Mouse (Mus musculus) forebrain, embryonic 16.5 days (tissue): ENCODE data around the gene Abhd5. TPM values are rescaled to one million over a fixed set of nuclear protein-coding genes. Genes with fewer than 3 reads are reported as not detected.

Source experiments
- ATAC-seq: fragments of 200-750 bp; cut with Nextera tagmentation; 2 replicates; pipeline ENCODE4 v1.8.0; 2017; ENCODE audit warnings: mild to moderate bottlenecking, moderate library complexity
- H3K27ac ChIP-seq: fragments of 300-500 bp; sonication (generic); 2 replicates; pipeline ENCODE4 v1.5.1; 2014; ENCODE audit warnings: low read length, control low read depth
- H3K27me3 ChIP-seq: fragments of 300-500 bp; sonication (generic); replicated peaks from 2 replicates; pipeline ENCODE4 v1.6.1; 2014; ENCODE audit warnings: low read length; ENCODE audit not compliant: control insufficient read depth, insufficient read depth
- H3K36me3 ChIP-seq: fragments of 300-500 bp; sonication (generic); 2 replicates; pipeline ENCODE4 v1.6.1; 2014; ENCODE audit not compliant: control insufficient read depth, insufficient read depth
- H3K4me1 ChIP-seq: fragments of 300-500 bp; sonication (generic); replicated peaks from 2 replicates; pipeline ENCODE4 v1.6.1; 2014; ENCODE audit warnings: low read length; ENCODE audit not compliant: control insufficient read depth, insufficient read depth
- H3K4me2 ChIP-seq: fragments of 300-500 bp; sonication (generic); 2 replicates; pipeline ENCODE4 v1.6.1; 2014; ENCODE audit warnings: mild to moderate bottlenecking, low read length, control low read depth
- H3K4me3 ChIP-seq: fragments of 300-500 bp; sonication (generic); replicated peaks from 2 replicates; pipeline ENCODE4 v1.5.1; 2014; ENCODE audit warnings: mild to moderate bottlenecking, low read length, control low read depth
- H3K9ac ChIP-seq: fragments of 300-500 bp; sonication (generic); replicated peaks from 2 replicates; pipeline ENCODE4 v1.6.1; 2014; ENCODE audit warnings: low read depth, low read length, control low read depth
- H3K9me3 ChIP-seq: fragments of 300-500 bp; sonication (generic); 2 replicates; pipeline ENCODE4 v1.6.1; 2016; ENCODE audit warnings: low read length; ENCODE audit not compliant: control insufficient read depth
- WGBS: fragments of 180-500 bp; shearing (Covaris S2); extraction: QIAGEN DNeasy Blood & Tissue Kit; methylation state at CpG from one replicate; pipeline ENCODE4 v1.1.7; 2014; 5-methylcytosine and 5-hydroxymethylcytosine counted together
- polyA plus RNA-seq: library from polyadenylated mRNA; unstranded; fragments of >200 nt; fragmentation: Nextera tagmentation; extraction: Ambion mirVana; gene quantifications from 2 replicates; pipeline ENCODE4 v1.2.1, GENCODE M21; 2015

Gene Abhd5
- polyA plus RNA-seq, 1 experiment from 2014 or later = 23.0 TPM

DNA sequence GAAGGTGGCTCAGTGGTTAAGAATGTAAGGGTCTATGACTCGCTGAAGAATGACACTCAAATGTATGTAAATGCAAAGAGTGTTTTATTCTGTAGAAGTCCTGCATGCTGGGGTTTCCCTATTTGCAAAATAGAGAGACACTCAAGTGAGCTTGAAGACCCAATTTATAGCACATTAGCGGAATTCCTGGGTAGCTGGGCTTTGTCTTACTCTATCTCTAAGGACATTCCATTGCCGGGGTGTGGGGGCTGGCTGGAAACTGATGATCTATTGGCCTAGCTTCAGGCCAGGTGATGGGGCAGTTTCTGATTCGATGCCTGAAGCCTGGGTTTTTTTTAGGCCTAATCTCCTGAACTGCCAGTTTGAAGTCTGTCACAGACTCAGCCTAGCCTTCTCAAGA lies 36.5 kb upstream of the Abhd5 start:
- Histone ChIP-seq H3K4me1 (peaks cover 10% of the 10 kb centered on the region; the same call in 1 of the 2 replicates), H3K27ac (no peak overlapping the region), H3K4me3 (no peak overlapping the region), H3K4me2 (no peak overlapping the region), H3K9ac (no peak overlapping the region), H3K36me3 (no peaks in the 10 kb centered on the region), H3K27me3 (no peaks in the 10 kb centered on the region), H3K9me3 (no peaks in the 10 kb centered on the region)
- no peak for ATAC-seq
- WGBS = 60% methylated on average over 4 of the region's 4 CpGs

DNA sequence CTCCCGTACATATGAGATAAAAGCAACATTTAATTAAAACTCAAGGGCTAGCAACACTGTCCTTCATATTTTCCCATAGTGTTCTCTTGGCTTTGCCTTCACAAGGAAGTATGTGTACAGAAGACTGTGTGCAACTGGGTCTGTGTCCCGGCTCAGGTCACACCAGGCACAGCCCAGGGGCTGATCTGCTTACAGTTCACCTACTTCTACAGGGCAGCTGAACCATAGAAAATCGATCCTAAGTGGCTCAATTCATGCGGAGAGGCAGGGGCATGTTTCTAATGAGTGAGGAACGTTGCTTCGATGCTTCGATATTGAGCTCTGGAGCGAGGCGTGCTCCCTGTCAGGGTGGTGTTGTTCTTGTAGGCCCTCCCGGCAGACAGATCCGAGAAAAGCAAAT lies 35.9 kb upstream of the Abhd5 start:
- H3K27me3 ChIP-seq = no peaks in the 10 kb centered on the region
- H3K4me1 ChIP-seq = peaks cover 5% of the 10 kb centered on the region; the same call in 1 of the 2 replicates
- no peak overlapping the region for H3K4me3 ChIP-seq
- H3K9me3 ChIP-seq = no peaks in the 10 kb centered on the region
- H3K9ac ChIP-seq = no peak overlapping the region
- 53% methylated on average over 11 of the region's 11 CpGs for WGBS
- no peaks in the 10 kb centered on the region for H3K36me3 ChIP-seq
- H3K4me2 ChIP-seq = no peak overlapping the region
- no peak overlapping the region for H3K27ac ChIP-seq
- no peak for ATAC-seq

DNA sequence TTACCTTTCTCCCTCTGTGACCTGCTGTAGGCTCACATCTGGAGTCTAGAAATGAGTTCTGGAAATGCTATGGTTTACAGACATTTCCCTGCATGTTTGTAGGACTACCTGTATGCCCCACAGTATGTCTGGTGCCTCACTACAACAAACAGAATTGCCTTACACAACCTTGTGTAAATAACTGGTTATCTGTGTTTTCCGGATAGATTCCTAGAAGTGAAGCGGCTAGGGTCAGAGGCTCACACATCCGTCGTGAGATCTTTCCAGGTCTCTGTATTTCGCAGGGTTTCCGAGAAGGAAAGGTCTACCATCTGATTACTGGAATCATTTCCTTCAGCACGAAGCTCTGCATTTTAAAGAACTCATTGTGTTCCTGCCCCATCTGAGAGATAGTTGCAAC lies 34.8 kb upstream of the Abhd5 start:
- 93% methylated on average over 7 of the region's 7 CpGs for WGBS
- Histone ChIP-seq H3K9me3 (no peaks in the 10 kb centered on the region), H3K27me3 (no peaks in the 10 kb centered on the region), H3K4me1 (no peaks in the 10 kb centered on the region), H3K27ac (no peak overlapping the region), H3K4me3 (no peak overlapping the region), H3K4me2 (no peak overlapping the region), H3K9ac (no peak overlapping the region), H3K36me3 (no peaks in the 10 kb centered on the region)
- no peak for ATAC-seq

DNA sequence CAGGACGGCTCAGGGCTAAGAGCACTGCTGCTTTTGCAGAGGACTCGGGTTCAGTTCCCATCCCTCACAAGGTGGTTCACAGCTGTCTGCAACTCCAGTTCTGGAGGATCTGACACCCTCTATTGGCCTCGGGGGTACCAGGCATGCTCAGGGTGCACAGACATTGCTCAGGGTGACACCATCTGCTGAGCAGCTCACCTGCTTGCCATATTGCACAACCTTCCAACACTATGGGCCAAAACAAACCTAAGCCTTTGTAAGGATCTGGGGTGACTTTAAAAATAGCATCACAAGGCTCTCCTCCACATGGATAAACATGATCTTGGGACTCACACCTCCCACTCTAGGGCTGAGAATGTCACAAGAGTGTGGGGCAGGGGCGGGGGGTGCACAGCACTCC lies 30.8 kb upstream of the Abhd5 start:
- 93% methylated on average over 4 of the region's 4 CpGs for WGBS

GRCm38 (mm10) chr9:122322356-122322755 lies 29.1 kb upstream of the Abhd5 start:
- no peaks in the 10 kb centered on the region for H3K36me3 ChIP-seq
- no peaks in the 10 kb centered on the region for H3K4me1 ChIP-seq
- no peak overlapping the region for H3K27ac ChIP-seq
- 74% methylated on average over 3 of the region's 3 CpGs for WGBS
- ATAC-seq = no peak
- no peaks in the 10 kb centered on the region for H3K9me3 ChIP-seq
- no peak overlapping the region for H3K4me2 ChIP-seq
- no peak overlapping the region for H3K4me3 ChIP-seq
- no peak overlapping the region for H3K9ac ChIP-seq
- no peaks in the 10 kb centered on the region for H3K27me3 ChIP-seq

More for the DNA sequence above, 30.8 kb upstream of the Abhd5 start:
- Histone ChIP-seq H3K4me3 (no peak overlapping the region), H3K9me3 (no peaks in the 10 kb centered on the region), H3K36me3 (no peaks in the 10 kb centered on the region), H3K27me3 (no peaks in the 10 kb centered on the region), H3K9ac (no peak overlapping the region), H3K4me1 (no peaks in the 10 kb centered on the region), H3K27ac (no peak overlapping the region), H3K4me2 (no peak overlapping the region)
- ATAC-seq = no peak

DNA sequence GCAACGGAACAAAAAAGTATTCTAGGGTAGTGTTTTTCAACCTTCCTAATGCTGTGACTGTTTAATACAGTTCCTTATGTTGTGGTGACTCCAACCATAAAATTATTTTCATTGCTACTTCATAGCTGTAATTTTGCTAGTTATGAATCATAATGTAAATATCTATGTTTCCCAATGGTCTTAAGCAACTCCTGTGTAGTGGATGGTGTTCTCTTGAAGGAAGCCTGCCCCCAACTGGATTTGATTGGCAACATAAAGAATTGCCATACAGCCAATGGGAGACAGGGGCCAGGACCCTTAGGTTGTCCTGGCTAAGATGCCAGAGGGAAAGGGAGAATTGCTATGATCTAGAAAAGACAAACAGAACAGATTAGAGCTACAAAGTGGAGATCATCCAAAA lies 25.4 kb upstream of the Abhd5 start:
- Histone ChIP-seq H3K9me3 (no peaks in the 10 kb centered on the region), H3K36me3 (no peaks in the 10 kb centered on the region), H3K27ac (no peak overlapping the region), H3K27me3 (no peaks in the 10 kb centered on the region), H3K4me3 (no peak overlapping the region), H3K9ac (no peak overlapping the region), H3K4me1 (no peaks in the 10 kb centered on the region), H3K4me2 (no peak overlapping the region)
- no peak for ATAC-seq
- WGBS = 94% methylated on average over 1 of the region's 1 CpGs

DNA sequence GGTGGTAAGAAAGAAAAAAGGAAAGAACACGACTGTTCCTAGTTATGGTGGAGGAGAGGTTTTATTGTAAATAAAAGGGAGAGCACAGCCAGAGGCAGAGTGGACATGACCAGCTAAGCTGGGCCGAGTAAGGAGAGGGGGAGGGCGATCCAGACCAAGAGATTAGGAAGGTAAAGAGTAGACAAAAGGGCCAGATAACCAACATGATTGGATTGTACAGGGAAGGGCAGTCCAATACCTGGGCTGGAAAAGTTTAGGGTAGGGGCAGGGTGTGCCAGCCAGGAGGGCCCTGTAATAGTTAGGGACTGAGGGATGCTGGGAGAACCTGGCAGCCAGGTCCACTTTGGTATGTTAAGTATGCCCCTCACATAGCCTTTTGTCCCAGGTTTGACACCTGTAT lies 23.2 kb upstream of the Abhd5 start:
- no peak for ATAC-seq
- 68% methylated on average over 3 of the region's 3 CpGs for WGBS
- no peaks in the 10 kb centered on the region for H3K4me1 ChIP-seq
- H3K4me3 ChIP-seq = no peak overlapping the region
- no peaks in the 10 kb centered on the region for H3K27me3 ChIP-seq
- no peak overlapping the region for H3K27ac ChIP-seq
- H3K4me2 ChIP-seq = no peak overlapping the region
- no peak overlapping the region for H3K9ac ChIP-seq
- H3K36me3 ChIP-seq = no peaks in the 10 kb centered on the region
- H3K9me3 ChIP-seq = no peaks in the 10 kb centered on the region

DNA sequence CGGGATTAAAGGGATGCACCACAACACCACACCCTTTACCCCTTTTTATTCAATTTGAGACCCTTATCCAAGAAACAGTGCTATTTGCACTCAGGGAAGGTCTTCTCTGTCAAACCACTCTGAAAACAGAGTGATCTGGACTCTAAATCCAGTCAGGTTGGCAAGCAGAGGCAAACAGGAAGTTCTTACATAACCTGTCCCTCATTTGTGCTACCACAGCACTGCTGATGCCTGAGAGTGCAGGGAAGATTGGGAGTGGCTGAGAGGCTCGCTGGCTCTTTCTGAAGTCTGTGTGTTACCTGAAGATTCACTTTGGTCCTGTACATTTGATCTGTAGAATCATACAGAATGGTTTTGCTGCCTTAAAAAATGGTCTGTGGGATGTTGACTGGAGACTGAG lies 14.7 kb upstream of the Abhd5 start:
- no peaks in the 10 kb centered on the region for H3K9me3 ChIP-seq
- no peak overlapping the region for H3K27ac ChIP-seq
- H3K9ac ChIP-seq = no peak overlapping the region
- 72% methylated on average over 2 of the region's 2 CpGs for WGBS
- no peak overlapping the region for H3K4me3 ChIP-seq
- no peaks in the 10 kb centered on the region for H3K4me1 ChIP-seq
- H3K27me3 ChIP-seq = no peaks in the 10 kb centered on the region
- H3K36me3 ChIP-seq = no peaks in the 10 kb centered on the region
- ATAC-seq = no peak
- H3K4me2 ChIP-seq = no peak overlapping the region

DNA sequence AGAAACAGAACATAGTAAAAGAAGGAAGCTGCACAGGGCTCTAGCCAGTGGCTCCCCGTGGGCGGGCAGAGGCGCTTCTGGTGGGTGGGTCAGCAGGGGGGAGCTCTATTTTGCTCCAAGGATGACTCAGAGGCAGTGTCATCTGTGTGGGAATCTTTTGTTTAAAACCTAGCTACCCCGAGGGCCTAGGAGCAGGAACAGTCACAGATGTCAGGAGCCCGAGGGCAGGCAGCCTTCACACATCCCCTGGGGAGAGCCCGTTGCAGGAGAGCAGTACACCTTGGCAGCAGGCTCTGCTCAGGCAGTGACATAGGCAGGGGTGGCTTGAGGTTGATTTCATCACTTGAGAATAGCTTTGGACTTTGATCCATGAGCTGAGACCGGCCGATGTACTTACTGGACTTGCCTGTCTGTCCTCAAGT lies 13.9 kb upstream of the Abhd5 start:
- Histone ChIP-seq H3K4me3 (no peak overlapping the region), H3K9me3 (no peaks in the 10 kb centered on the region), H3K27me3 (no peaks in the 10 kb centered on the region), H3K27ac (no peak overlapping the region), H3K4me1 (no peaks in the 10 kb centered on the region), H3K4me2 (no peak overlapping the region), H3K9ac (no peak overlapping the region), H3K36me3 (no peaks in the 10 kb centered on the region)
- 60% methylated on average over 8 of the region's 8 CpGs for WGBS
- no peak for ATAC-seq

- no peaks in the 10 kb centered on the region for H3K4me1 ChIP-seq
- H3K27me3 ChIP-seq = no peaks in the 10 kb centered on the region
- 57% methylated on average over 5 of the region's 5 CpGs for WGBS
- no peak overlapping the region for H3K4me3 ChIP-seq
- H3K36me3 ChIP-seq = no peaks in the 10 kb centered on the region
- no peak overlapping the region for H3K9ac ChIP-seq
- no peak for ATAC-seq
- H3K9me3 ChIP-seq = no peaks in the 10 kb centered on the region
- no peak overlapping the region for H3K4me2 ChIP-seq
- no peak overlapping the region for H3K27ac ChIP-seq
Observed at GRCm38 (mm10) chr9:122339972-122340371, 11.4 kb upstream of the Abhd5 start.
